Mouse (Mus musculus) heart, embryonic 14.5 days (tissue): ENCODE measurements around the gene Lyve1. TPM values are rescaled to one million over a fixed set of nuclear protein-coding genes. Genes with fewer than 3 reads are reported as not detected.

Experiments
- ATAC-seq: fragments of 200-750 bp; cut with Nextera tagmentation; 2 replicates; pipeline ENCODE4 v1.8.0; 2017; ENCODE audit warnings: low read depth, moderate TSS enrichment; ENCODE audit not compliant: insufficient number of reproducible peaks, insufficient read depth, low FRiP score
- H3K27ac ChIP-seq, 2 experiments: fragments of 200-500 bp in 1 of 2; fragments of 300-500 bp in 1 of 2; sonication (generic) in 1 of 2; replicated peaks in 1 of 2; 2 replicates each; pipeline ENCODE4 v1.5.1; 2012 to 2014; ENCODE audit warnings: low read depth in 2 of 2, low read length in 2 of 2, control low read depth in 1 of 2, mild to moderate bottlenecking in 1 of 2, mixed read lengths in 1 of 2; ENCODE audit not compliant: control insufficient read depth in 1 of 2, insufficient read depth in 1 of 2
- H3K27me3 ChIP-seq: fragments of 300-500 bp; sonication (generic); 2 replicates; pipeline ENCODE4 v1.6.1; 2014; ENCODE audit warnings: mild to moderate bottlenecking, low read length, control low read depth; ENCODE audit not compliant: control insufficient read depth, insufficient read depth
- H3K36me3 ChIP-seq: fragments of 300-500 bp; sonication (generic); 2 replicates; pipeline ENCODE4 v1.6.1; 2014; ENCODE audit warnings: mild to moderate bottlenecking, control low read depth, low read length, mixed read lengths; ENCODE audit not compliant: control insufficient read depth, insufficient read depth
- H3K4me1 ChIP-seq, 2 experiments: fragments of 200-500 bp in 1 of 2; fragments of 300-500 bp in 1 of 2; sonication (generic) in 1 of 2; 2 replicates each; pipeline ENCODE4 v1.6.1; 2012 to 2014; ENCODE audit warnings: low read length in 2 of 2, control low read depth in 1 of 2, mixed read lengths in 1 of 2; ENCODE audit not compliant: control insufficient read depth in 2 of 2, insufficient read depth in 2 of 2
- H3K4me2 ChIP-seq: fragments of 300-500 bp; sonication (generic); 2 replicates; pipeline ENCODE4 v1.6.1; 2014; ENCODE audit warnings: mild to moderate bottlenecking, low read length
- H3K4me3 ChIP-seq, 2 experiments: fragments of 200-500 bp in 1 of 2; fragments of 300-500 bp in 1 of 2; sonication (generic) in 1 of 2; 2 replicates each; pipeline ENCODE4 v1.5.1; 2012 to 2014; ENCODE audit warnings: low read length in 2 of 2, mild to moderate bottlenecking in 2 of 2, control low read depth in 1 of 2, low read depth in 1 of 2, moderate library complexity in 1 of 2; ENCODE audit not compliant: control insufficient read depth in 1 of 2, insufficient read depth in 1 of 2
- H3K9ac ChIP-seq: fragments of 300-500 bp; sonication (generic); 2 replicates; pipeline ENCODE4 v1.6.1; 2014; ENCODE audit warnings: mild to moderate bottlenecking, low read length
- H3K9me3 ChIP-seq: fragments of 300-500 bp; sonication (generic); 2 replicates; pipeline ENCODE4 v1.6.1; 2016; ENCODE audit warnings: low read length, control low read depth; ENCODE audit not compliant: control insufficient read depth
- WGBS: fragments of 180-500 bp; shearing (Covaris S2); extraction: QIAGEN DNeasy Blood & Tissue Kit; methylation state at CpG from one replicate; pipeline ENCODE4 v1.1.7; 2014; 5-methylcytosine and 5-hydroxymethylcytosine counted together
- polyA plus RNA-seq: library from polyadenylated mRNA; unstranded; fragments of >200 nt; fragmentation: Nextera tagmentation; extraction: Ambion mirVana; gene quantifications from 2 replicates; pipeline ENCODE4 v1.2.1, GENCODE M21; 2014

The Lyve1 gene
- polyA plus RNA-seq, 1 experiment from 2014 or later: 5.7 TPM

DNA sequence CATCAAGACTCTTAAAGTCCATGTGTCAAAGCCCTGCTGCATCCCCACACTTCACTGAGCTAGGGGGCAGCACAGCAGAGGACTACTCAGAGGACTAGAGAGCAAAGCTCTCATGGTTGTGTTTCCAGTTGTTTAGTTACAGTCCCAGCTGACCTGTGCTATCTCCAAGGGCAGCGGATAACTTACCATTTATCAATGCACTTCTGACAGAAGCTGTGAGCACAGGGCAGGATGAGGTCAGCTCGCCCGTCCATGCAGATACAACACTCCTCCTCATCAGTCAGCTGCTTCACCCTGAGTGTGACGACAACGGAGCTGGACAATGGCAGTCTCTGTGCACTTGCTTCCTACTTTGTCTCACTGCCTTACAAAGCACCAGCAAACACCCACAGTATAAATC, 42.0 kb downstream of the Lyve1 start:
- Histone ChIP-seq H3K4me3 (no peak overlapping the region), H3K27ac (peak overlapping the region; percentile 48 to 72; a peak in 3 of 4 replicates), H3K9ac (no peak overlapping the region), H3K9me3 (no peaks in the 10 kb centered on the region), H3K4me1 (peaks cover 6 to 58% of the 10 kb centered on the region in 2 experiments), H3K27me3 (no peaks in the 10 kb centered on the region), H3K4me2 (peak overlapping the region; percentile 16), H3K36me3 (peaks cover 23% of the 10 kb centered on the region)
- 4% methylated on average over 5 of the region's 5 CpGs for WGBS
- peak; percentile 51 for ATAC-seq

DNA sequence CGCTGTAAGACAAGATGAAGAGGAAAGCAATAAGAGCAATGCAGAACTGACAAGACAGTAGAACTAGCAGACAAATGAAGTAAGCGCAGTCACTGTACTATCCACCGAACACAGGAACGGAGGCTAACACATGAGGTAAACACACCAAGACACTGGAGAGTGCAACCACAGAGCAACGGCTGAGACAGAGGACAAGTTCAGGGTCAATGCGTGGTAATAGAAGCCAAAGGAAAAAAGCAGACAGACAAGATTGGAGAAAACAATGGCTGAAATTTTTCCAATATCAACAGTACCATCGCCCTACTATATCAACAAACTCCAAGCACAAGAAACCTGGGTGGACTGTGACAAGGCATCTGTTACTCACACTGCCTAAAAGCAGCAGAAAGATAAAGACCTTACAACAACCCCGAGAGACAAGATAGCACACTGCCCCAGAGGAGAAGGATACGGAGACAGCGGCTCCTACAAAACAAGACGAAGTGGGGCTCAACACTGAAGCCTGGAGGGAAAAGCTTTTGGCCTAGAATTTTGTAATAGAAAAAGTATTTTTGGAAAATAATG, 44.2 kb downstream of the Lyve1 start:
- H3K4me2 ChIP-seq: no peak overlapping the region
- H3K4me1 ChIP-seq: peaks cover 6 to 52% of the 10 kb centered on the region in 2 experiments
- 38% methylated on average over 11 of the region's 11 CpGs for WGBS
- peaks cover 31% of the 10 kb centered on the region for H3K36me3 ChIP-seq
- H3K9ac ChIP-seq: no peak overlapping the region
- no peak overlapping the region for H3K27ac ChIP-seq
- H3K27me3 ChIP-seq: no peaks in the 10 kb centered on the region
- H3K4me3 ChIP-seq: no peak overlapping the region
- H3K9me3 ChIP-seq: no peaks in the 10 kb centered on the region
- peak; percentile 29; the same call in 1 of the 2 replicates for ATAC-seq

DNA sequence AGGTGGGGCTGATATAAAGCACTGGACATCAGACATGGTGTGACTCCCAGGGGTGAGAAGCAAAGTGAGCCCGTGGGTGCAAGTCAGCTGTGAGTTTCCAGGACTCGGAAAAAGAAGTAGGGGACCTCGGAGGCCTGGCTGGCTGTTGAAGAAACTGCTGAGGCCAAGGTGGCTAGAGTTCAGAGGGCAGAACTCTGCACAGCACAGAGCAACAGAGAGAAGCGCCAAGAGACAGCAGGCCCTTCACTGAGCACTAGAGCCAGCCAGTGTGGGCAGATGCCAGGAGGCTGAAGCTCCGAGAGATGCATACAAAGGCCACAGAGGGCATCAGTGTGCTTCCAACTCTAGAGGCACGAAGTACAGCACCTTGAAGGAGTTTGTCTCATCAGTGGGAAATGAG, 44.8 kb downstream of the Lyve1 start:
- Histone ChIP-seq H3K36me3 (peaks cover 30% of the 10 kb centered on the region), H3K9me3 (no peaks in the 10 kb centered on the region), H3K9ac (no peak overlapping the region), H3K4me3 (no peak overlapping the region), H3K4me2 (no peak overlapping the region), H3K27ac (0 out of 4 replicates have a peak overlapping the region, but pooled peaks of 1 of the 2 experiments have one; percentile 0), H3K4me1 (peaks cover 6 to 45% of the 10 kb centered on the region in 2 experiments), H3K27me3 (no peaks in the 10 kb centered on the region)
- no peak for ATAC-seq
- WGBS: 52% methylated on average over 6 of the region's 6 CpGs

DNA sequence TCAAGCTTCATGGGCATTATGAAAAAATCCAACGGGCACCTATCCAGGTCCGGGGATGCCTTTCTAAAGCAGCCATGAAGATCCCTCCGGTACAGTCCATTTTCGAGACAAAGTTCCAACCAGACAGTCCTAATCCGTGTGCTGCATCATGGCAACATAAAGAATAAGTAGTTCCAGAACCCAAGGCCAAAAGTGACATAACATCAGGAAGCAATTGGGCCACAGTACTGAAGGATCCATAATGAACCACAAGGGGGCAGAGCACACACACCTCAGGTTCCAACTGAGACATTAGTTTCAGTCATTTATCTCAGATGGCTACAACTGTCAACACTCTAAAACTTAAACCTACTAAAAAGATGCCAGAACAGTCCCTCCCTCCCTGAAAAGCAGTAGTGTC, 47.0 kb downstream of the Lyve1 start:
- Histone ChIP-seq H3K9me3 (no peaks in the 10 kb centered on the region), H3K27me3 (no peaks in the 10 kb centered on the region), H3K27ac (no peak overlapping the region), H3K4me3 (no peak overlapping the region), H3K36me3 (peaks cover 42% of the 10 kb centered on the region), H3K4me2 (no peak overlapping the region), H3K9ac (no peak overlapping the region), H3K4me1 (peaks cover 4 to 31% of the 10 kb centered on the region in 2 experiments)
- 61% methylated on average over 5 of the region's 5 CpGs for WGBS
- no peak for ATAC-seq

DNA sequence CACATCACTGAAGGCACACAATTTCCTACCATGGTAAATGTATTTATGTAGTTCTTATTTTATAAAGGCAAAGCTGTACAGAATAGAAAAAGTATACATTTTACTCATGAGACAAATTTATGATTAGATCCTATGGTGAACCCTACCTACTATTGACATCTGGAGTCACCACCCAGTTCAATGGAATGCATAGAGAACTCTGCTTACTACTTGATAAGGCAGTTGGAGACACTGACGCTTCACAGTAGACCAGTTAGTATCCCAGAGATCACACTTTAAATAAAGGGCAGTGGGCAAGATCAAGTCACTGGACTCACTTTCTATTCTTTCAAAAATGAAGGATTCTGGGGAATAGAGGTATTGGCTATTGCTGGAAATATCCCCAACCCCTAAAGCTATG, 49.1 kb downstream of the Lyve1 start:
- no peak overlapping the region for H3K4me3 ChIP-seq
- H3K9me3 ChIP-seq: no peaks in the 10 kb centered on the region
- ATAC-seq: no peak
- no peaks in the 10 kb centered on the region for H3K27me3 ChIP-seq
- no peak overlapping the region for H3K27ac ChIP-seq
- peaks cover 56% of the 10 kb centered on the region for H3K36me3 ChIP-seq
- H3K4me2 ChIP-seq: no peak overlapping the region
- H3K4me1 ChIP-seq: peaks cover under 1 to 16% of the 10 kb centered on the region in 2 experiments
- 58% methylated on average over 1 of the region's 1 CpGs for WGBS
- H3K9ac ChIP-seq: no peak overlapping the region

DNA sequence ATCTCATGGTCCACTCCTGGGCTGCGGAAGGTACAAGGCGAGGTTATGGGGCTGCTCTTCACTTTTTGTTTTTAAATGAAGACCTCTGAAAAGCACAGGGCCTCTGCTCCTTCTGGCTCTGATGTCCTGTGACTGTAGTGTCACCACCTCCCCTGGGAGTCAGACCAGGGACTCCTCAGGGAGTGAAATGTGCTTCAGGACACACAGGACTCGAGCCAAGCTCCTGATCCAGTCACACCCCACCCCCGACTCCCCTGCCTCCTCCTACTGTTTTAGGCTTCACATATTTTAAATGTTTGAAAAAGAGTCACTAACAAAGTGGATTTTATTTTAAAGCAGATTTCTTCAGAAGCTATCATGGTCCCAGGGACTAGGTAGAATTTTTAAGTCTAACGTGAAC, 51.5 kb downstream of the Lyve1 start:
- Histone ChIP-seq H3K9ac (no peak overlapping the region), H3K4me1 (peaks cover 2 to 14% of the 10 kb centered on the region in 2 experiments; a peak in 3 of 4 replicates), H3K9me3 (no peaks in the 10 kb centered on the region), H3K4me3 (no peak overlapping the region), H3K4me2 (no peak overlapping the region), H3K27me3 (no peaks in the 10 kb centered on the region), H3K27ac (no peak overlapping the region), H3K36me3 (peaks cover 62% of the 10 kb centered on the region)
- no peak for ATAC-seq
- WGBS: 70% methylated on average over 5 of the region's 5 CpGs

DNA sequence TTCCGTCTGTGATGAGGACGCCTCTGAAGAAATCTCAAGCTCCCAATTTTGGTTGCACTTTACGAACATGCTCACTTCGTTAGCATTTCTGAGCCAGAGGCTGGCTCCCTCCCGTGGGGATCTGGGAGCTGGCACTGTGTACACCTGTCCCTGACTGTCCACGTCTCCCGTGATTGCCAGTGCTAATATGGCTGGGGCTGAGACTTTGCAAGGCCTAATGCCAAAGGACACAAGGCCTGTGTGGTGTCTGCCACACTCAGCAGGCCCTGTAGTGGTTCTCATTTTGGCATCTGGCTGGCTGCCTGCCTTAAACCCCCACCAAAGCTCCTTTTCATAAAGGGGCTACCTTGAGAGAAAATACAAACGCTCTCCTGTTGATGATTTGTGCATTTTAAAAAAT, 52.0 kb downstream of the Lyve1 start:
- H3K4me1 ChIP-seq: peaks cover 2 to 14% of the 10 kb centered on the region in 2 experiments; a peak in 3 of 4 replicates
- no peaks in the 10 kb centered on the region for H3K9me3 ChIP-seq
- WGBS: 76% methylated on average over 8 of the region's 8 CpGs
- H3K36me3 ChIP-seq: peaks cover 62% of the 10 kb centered on the region
- no peak overlapping the region for H3K27ac ChIP-seq
- H3K4me3 ChIP-seq: no peak overlapping the region
- peak; percentile 22; the same call in 1 of the 2 replicates for ATAC-seq
- H3K9ac ChIP-seq: no peak overlapping the region
- no peaks in the 10 kb centered on the region for H3K27me3 ChIP-seq
- H3K4me2 ChIP-seq: no peak overlapping the region
